Comparison of ENCODE assay signal across 8 mouse cellular contexts in genomic region chr8:57498847-57499511, GRCm38 (mm10). TPM values are rescaled to one million over a fixed set of nuclear protein-coding genes. Genes with fewer than 3 reads are reported as not detected.
DNase-seq lines count a peak whose midpoint lies in the region; ATAC-seq and TF ChIP-seq lines count a peak whose summit lies in the region.

No protein-coding gene starts in this region.

- H3K9me3 ChIP-seq in forebrain, embryonic 16.5 days (ENCODE audit: control insufficient read depth, low read length): no peaks in the 10 kb centered on the region
- H3K9me3 ChIP-seq in lung, embryonic 15.5 days: no peaks in the 10 kb centered on the region

- ATAC-seq in forebrain, embryonic 16.5 days: peak; percentile 83
- peak; percentile 46; the same call in 1 of the 2 replicates for ATAC-seq in lung, embryonic 15.5 days (ENCODE audit: borderline replicate concordance, extremely low read depth, low FRiP score, low TSS enrichment)

- no peaks in the 10 kb centered on the region for H3K36me3 ChIP-seq in forebrain, embryonic 16.5 days (ENCODE audit: control insufficient read depth, insufficient read depth)
- H3K36me3 ChIP-seq in lung, embryonic 15.5 days: no peaks in the 10 kb centered on the region

- peak overlapping the region; percentile 66 for H3K4me3 ChIP-seq in gastrocnemius, adult 2 months
- peak overlapping the region; percentile 27 for H3K4me3 ChIP-seq in forebrain, embryonic 16.5 days (replicated peaks; ENCODE audit: low read length)
- peak overlapping the region; percentile 8; the same call in 1 of the 2 replicates for H3K4me3 ChIP-seq in lung, embryonic 15.5 days

- intact Hi-C loops in gastrocnemius, adult 2 months (cut with DNase I): no loop called here

- 0 out of 2 replicates have a peak overlapping the region, but pooled peaks have one; percentile 11 for H3K9ac ChIP-seq in forebrain, embryonic 16.5 days (replicated peaks; ENCODE audit: low read depth, low read length)
- no peak overlapping the region for H3K9ac ChIP-seq in lung, embryonic 15.5 days

- peak overlapping the region; percentile 62 for H3K27ac ChIP-seq in gastrocnemius, adult 2 months
- no peak overlapping the region for H3K27ac ChIP-seq in forebrain, embryonic 16.5 days (ENCODE audit: low read length)
- H3K27ac ChIP-seq in lung, embryonic 15.5 days: peak overlapping the region; percentile 80

- H3K27me3 ChIP-seq in forebrain, embryonic 16.5 days (replicated peaks; ENCODE audit: control insufficient read depth, insufficient read depth, low read length): no peaks in the 10 kb centered on the region
- H3K27me3 ChIP-seq in lung, embryonic 15.5 days: no peaks in the 10 kb centered on the region

- TF ChIP-seq CTCF in gastrocnemius, adult 2 months (IDR thresholded peaks at IDR 0.05): no peak

- peak; percentile 43 for DNase-seq in gastrocnemius, adult 2 months
- no peak for DNase-seq in gastrocnemius, postnatal 25 days
- DNase-seq in adrenal gland, postnatal 14 days: peak; percentile 73
- DNase-seq in kidney, adult 8-10 months: peak; percentile 64 to 70
- DNase-seq in right cerebral cortex, postnatal 14 days: peak; percentile 37
- DNase-seq in yolk sac, embryonic 10.5 days (ENCODE audit: low spot score): no peak

- peaks cover 5% of the 10 kb centered on the region for H3K4me1 ChIP-seq in forebrain, embryonic 16.5 days (replicated peaks; ENCODE audit: control insufficient read depth, insufficient read depth, low read length)
- peaks cover 14% of the 10 kb centered on the region; the same call in 1 of the 2 replicates for H3K4me1 ChIP-seq in lung, embryonic 15.5 days

- 16% methylated on average over 17 of the region's 17 CpGs for WGBS in forebrain, embryonic 16.5 days
- WGBS in lung, embryonic 15.5 days: 25% methylated on average over 17 of the region's 17 CpGs

- H3K4me2 ChIP-seq in forebrain, embryonic 16.5 days (ENCODE audit: low read length): peak overlapping the region; percentile 52
- H3K4me2 ChIP-seq in lung, embryonic 15.5 days: peak overlapping the region; percentile 40

RNA-seq across cellular contexts. Expression of gene Sap30, which starts 11.3 kb away (rescaled TPM):
- 10 to 100 TPM; 10.0 to 21.1 TPM for total RNA-seq in gastrocnemius, adult 2 months (2021)
- 10 to 100 TPM; 10.2 to 18.5 TPM for total RNA-seq in gastrocnemius, postnatal 25 days (2021)
- total RNA-seq in adrenal gland, postnatal 14 days (2021): 11.6 and 12.0 TPM in 2 replicates
- polyA plus RNA-seq in forebrain, embryonic 16.5 days (2015; fragmentation: Nextera tagmentation; extraction: Ambion mirVana): 53.1 and 64.3 TPM in 2 replicates
- polyA plus RNA-seq in lung, embryonic 15.5 days (2015; fragmentation: Nextera tagmentation; extraction: Ambion mirVana): 37.0 and 40.3 TPM in 2 replicates

RNA-seq across cellular contexts. Expression of gene Hmgb2, which starts 12.7 kb away (rescaled TPM):
- total RNA-seq in gastrocnemius, adult 2 months (2021): 1 to 10 TPM; 2.8 to 3.2 TPM
- 1 to 10 TPM; 2.7 to 5.6 TPM for total RNA-seq in gastrocnemius, postnatal 25 days (2021)
- 56.5 and 57.5 TPM in 2 replicates for total RNA-seq in adrenal gland, postnatal 14 days (2021)
- polyA plus RNA-seq in forebrain, embryonic 16.5 days (2015; fragmentation: Nextera tagmentation; extraction: Ambion mirVana): 168 and 177 TPM in 2 replicates
- 404 and 413 TPM in 2 replicates for polyA plus RNA-seq in lung, embryonic 15.5 days (2015; fragmentation: Nextera tagmentation; extraction: Ambion mirVana)

RNA-seq across cellular contexts. Expression of gene Scrg1, which starts 43.3 kb away (rescaled TPM):
- not detected for total RNA-seq in gastrocnemius, adult 2 months (2021)
- total RNA-seq in gastrocnemius, postnatal 25 days (2021): not detected
- 0.52 and 0.94 TPM in 2 replicates for total RNA-seq in adrenal gland, postnatal 14 days (2021)
- 14.7 and 20.2 TPM in 2 replicates for polyA plus RNA-seq in forebrain, embryonic 16.5 days (2015; fragmentation: Nextera tagmentation; extraction: Ambion mirVana)
- 0.97 and 1.8 TPM in 2 replicates for polyA plus RNA-seq in lung, embryonic 15.5 days (2015; fragmentation: Nextera tagmentation; extraction: Ambion mirVana)

Comparison
In these comparisons a context has a peak if more than half of its experiments do, and no peak if none do; other contexts are left out.
1. DNase-seq: peak in gastrocnemius, adult 2 months (single experiment), adrenal gland, postnatal 14 days (single experiment), kidney, adult 8-10 months (2 of 2) and right cerebral cortex, postnatal 14 days (single experiment); none in gastrocnemius, postnatal 25 days (single experiment) and yolk sac, embryonic 10.5 days (single experiment).
2. H3K4me3 ChIP-seq: peak in every context shown above with its lines; median percentile 66 in gastrocnemius, adult 2 months; 27 in forebrain, embryonic 16.5 days; 8 in lung, embryonic 15.5 days.